Mouse (Mus musculus): ENCODE measurements around the gene Nsmf. TPM values are rescaled to one million over a fixed set of nuclear protein-coding genes. Genes with fewer than 3 reads are reported as not detected.

The Nsmf gene
- total RNA-seq, 2 experiments from 2014 or later, result 565 to 580 TPM

Small RNA genes within 50 kb of the gene (microRNA-seq; reads per million reads assigned to microRNA genes)
- gene Gm24328, result 0 reads per million in 2 experiments
- gene Mir7664, result 0 reads per million in 2 experiments

Other genes with a start within 250 kb of the Nsmf start
- 10 to 100 TPM; 55.0 to 61.9 TPM for gene Ehmt1, start 134.7 kb upstream of the Nsmf start, total RNA-seq (2021)
- gene Arrdc1, start 119.1 kb upstream of the Nsmf start, total RNA-seq (2021), result 10 to 100 TPM; 15.2 to 19.0 TPM
- gene Zmynd19, start 104.6 kb upstream of the Nsmf start, total RNA-seq (2021), result 10 to 100 TPM; 38.0 to 40.9 TPM
- 10 to 100 TPM; 27.7 to 30.9 TPM for gene Dph7, start 92.0 kb upstream of the Nsmf start, total RNA-seq (2021)
- 10 to 100 TPM; 85.4 to 96.4 TPM for gene Mrpl41, start 79.3 kb upstream of the Nsmf start, total RNA-seq (2021)
- 10 to 100 TPM; 10.6 to 13.4 TPM for gene Pnpla7, start 78.3 kb upstream of the Nsmf start, total RNA-seq (2021)
- not detected for gene Entpd8, start 25.9 kb downstream of the Nsmf start, total RNA-seq (2021)
- not detected for gene Noxa1, start 40.8 kb downstream of the Nsmf start, total RNA-seq (2021)
- 10 to 100 TPM; 38.6 to 44.9 TPM for gene Nrarp, start 126.4 kb downstream of the Nsmf start, total RNA-seq (2021)
- gene Tor4a, start 142.5 kb downstream of the Nsmf start, total RNA-seq (2021), result 1 to 10 TPM; 1.7 to 2.6 TPM
- gene Nelfb, start 157.1 kb downstream of the Nsmf start, total RNA-seq (2021), result 10 to 100 TPM; 49.9 to 52.1 TPM
- under 1 TPM; 0.27 to 0.44 TPM for gene Stpg3, start 160.3 kb downstream of the Nsmf start, total RNA-seq (2021)
- not detected for gene Fam166a, start 164.4 kb downstream of the Nsmf start, total RNA-seq (2021)
- 100 to 1,000 TPM; 478 to 505 TPM for gene Tubb4b, start 170.3 kb downstream of the Nsmf start, total RNA-seq (2021)
- not detected for gene Slc34a3, start 180.0 kb downstream of the Nsmf start, total RNA-seq (2021)
- not detected for gene Rnf224, start 182.4 kb downstream of the Nsmf start, total RNA-seq (2021)
- 100 to 1,000 TPM; 220 to 242 TPM for gene Rnf208, start 187.9 kb downstream of the Nsmf start, total RNA-seq (2021)
- gene Cysrt1, start 188.1 kb downstream of the Nsmf start, total RNA-seq (2021), result under 1 TPM in 1 of 2 experiments, not detected in 1; 0.79 TPM
- gene AL732309.1, start 192.5 kb downstream of the Nsmf start, total RNA-seq (2021), result 1 to 10 TPM; 2.3 to 2.8 TPM
- gene Tmem203, start 201.1 kb downstream of the Nsmf start, total RNA-seq (2021), result 10 to 100 TPM; 35.3 to 41.3 TPM
- gene Tprn, start 208.3 kb downstream of the Nsmf start, total RNA-seq (2021), result 10 to 100 TPM; 14.2 to 15.7 TPM
- 10 to 100 TPM; 70.9 to 72.1 TPM for gene Ssna1, start 218.1 kb downstream of the Nsmf start, total RNA-seq (2021)
- gene Anapc2, start 218.1 kb downstream of the Nsmf start, total RNA-seq (2021), result 10 to 100 TPM; 69.8 to 73.2 TPM
- not detected for gene Tmem210, start 233.8 kb downstream of the Nsmf start, total RNA-seq (2021)
- not detected for gene Lrrc26, start 235.6 kb downstream of the Nsmf start, total RNA-seq (2021)

All from left cerebral cortex, postnatal 14 days (tissue).